Mouse (Mus musculus) megakaryocyte, adult 5-6 weeks (primary cell): ENCODE results near the gene Qprt. TPM values are rescaled to one million over a fixed set of nuclear protein-coding genes. Genes with fewer than 3 reads are reported as not detected.

Experiments
- ATAC-seq: 2 replicates; pipeline ENCODE4 v1.8.0; 2016; ENCODE audit warnings: mild to moderate bottlenecking, inconsistent platforms; ENCODE audit not compliant: poor library complexity, severe bottlenecking
- total RNA-seq, 2 experiments: library from RNA; stranded (forward) in 1 of 2; stranded (reverse) in 1 of 2; fragments of 153-499, 151-499 nt in 1 of 2; fragments of 221-1000, 200-1000 nt in 1 of 2; gene quantifications; 2 replicates each; pipeline versions ENCODE4 v1.2.3 to v1.2.4; 2015 to 2017

The Qprt gene
- total RNA-seq (2015) (2.0 and 3.3 TPM in 2 replicates), total RNA-seq (2017) (1.1 and 2.8 TPM in 2 replicates)

DNA sequence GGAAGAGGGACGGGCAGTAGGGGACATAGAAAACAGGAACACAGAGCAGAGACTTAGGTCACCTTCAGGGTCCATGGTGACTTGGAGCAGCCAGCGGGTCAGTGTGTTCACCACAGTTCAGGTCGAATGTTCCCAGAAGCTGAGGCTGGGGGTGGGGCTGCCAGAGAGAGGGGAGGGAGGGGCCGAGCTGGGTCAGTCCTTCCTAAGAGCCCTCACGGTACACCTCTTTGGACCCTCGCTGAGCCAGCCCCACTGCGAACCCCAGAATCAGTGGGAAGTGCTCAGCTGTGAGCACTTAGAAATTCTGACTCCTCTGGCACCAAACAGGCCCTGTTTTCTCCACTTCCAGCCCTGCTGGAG is at the start of gene Qprt:
Gene Qprt, minus strand, starts transcription at position 316 of the 360 bp plus-strand sequence.
- no peak for ATAC-seq

DNA sequence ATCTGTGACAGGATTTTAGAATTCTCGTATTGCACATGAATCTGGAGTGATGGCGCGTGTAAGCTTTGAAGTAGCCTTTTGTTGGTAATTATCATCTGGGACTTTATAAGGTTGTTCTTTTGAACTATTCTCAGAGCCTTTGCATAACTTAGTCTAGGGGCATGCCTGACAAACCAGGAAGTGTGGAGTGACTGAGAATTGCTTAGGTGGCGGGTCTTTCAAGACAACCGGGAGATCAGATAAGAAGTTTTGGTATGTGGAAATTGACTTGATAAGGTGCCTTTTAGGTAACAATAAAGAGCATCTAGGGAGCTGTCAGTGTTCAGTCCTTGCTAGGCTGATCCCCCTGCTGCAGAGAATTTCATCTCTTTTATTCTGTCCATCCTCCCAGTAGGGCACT is 44.5 kb upstream of the Qprt start:
- peak; percentile 47; the same call in 1 of the 2 replicates for ATAC-seq

DNA sequence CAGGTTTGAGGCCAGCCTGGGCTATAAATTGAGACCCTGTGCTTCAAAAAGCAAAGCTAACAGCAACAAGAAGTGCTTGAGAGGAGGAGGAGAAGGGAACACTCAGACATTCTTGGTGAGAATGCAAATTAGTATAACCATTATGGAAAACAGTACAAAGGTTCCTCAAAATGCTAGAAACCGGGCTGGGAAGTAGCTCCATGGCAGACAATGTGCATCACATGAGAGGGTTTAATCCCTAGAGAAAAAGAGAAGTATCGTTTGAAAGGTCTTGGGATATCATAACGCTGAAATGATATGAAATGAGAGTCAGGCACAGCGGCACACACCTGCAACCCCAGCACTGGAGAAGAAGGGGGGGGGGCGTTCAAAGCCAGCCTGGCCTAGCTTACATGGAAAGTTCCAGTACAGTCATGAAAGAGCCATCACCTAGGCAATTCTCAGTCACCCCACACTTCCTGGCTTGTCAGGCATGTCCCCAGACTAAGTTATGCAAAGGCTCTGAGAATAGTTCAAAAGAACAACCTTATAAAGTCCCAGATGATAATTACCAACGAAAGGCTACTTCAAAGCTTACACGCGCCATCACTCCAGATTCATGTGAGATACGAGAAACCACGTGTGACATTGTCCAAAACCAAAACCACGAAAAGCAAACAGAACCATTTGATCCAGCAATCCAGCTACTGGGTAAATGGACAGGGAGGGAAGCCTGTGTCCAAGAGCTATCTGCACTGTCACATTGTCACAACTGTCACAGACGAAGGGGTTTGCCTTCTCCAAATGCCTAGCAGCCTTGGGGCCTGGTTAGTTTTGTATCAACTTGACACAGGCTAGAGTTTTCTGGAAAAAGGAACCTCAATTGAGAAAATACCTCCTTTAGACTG is 43.8 kb upstream of the Qprt start:
- ATAC-seq, result peak; percentile 44

DNA sequence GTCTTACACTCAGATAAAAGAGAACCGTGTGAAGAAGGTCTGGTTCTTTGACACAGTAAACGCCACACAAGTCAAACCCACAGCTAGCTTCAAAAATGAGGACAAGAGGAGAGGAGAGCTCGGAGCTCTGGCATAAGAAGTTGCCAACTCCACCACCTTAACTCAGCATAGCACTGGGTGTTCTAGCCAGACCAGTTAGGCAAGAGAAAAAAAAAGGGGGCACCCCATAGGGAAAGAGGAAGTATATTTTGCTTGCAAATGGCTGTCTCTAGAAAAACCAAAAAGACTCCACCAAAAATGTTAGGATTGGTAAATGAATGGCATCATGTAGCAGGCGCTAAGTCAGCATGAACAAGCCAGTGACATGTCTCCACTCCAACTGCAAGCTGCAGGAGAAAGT is 42.0 kb upstream of the Qprt start:
- peak; percentile 27; the same call in 1 of the 2 replicates for ATAC-seq

DNA sequence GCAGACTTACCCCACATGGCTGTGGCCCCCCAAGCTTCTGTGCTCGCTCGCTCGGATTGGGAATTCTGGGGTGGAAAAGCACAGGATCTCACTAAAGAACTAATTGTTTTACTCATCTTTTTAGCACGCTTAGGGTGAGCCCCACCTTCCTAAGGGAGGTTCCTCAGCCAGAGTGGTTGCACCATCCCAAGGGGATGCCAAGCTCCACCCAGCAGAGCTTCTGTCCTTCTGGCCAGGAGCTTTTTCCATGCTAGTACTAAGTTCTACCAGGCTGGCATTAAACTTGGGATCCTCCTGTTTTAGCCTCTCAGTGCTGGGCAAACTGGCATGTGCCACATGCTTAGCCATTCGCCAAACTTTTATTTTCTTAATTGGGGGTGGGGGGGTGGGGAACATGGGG is 40.5 kb upstream of the Qprt start:
- ATAC-seq, result peak; percentile 36; the same call in 1 of the 2 replicates

DNA sequence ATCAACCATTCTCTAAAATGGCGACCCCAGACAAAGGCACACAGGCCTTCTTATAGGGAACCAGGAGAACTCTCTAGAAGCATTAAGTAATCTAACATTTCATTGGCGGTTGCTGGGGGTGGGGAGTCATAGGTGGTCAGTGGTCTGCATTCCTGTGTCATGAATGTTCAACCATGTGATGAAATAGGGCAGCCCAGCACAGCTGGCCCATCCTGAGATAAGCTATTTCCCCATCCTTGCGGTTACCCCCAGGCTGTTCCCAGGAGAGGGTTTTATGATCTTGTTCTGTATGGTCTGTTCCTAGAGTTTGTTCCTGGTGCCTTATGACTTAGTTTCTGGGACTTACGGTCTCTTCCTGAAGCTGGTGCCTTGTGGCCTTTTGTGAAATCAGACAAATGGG is 35.5 kb upstream of the Qprt start:
- peak; percentile 72 for ATAC-seq

DNA sequence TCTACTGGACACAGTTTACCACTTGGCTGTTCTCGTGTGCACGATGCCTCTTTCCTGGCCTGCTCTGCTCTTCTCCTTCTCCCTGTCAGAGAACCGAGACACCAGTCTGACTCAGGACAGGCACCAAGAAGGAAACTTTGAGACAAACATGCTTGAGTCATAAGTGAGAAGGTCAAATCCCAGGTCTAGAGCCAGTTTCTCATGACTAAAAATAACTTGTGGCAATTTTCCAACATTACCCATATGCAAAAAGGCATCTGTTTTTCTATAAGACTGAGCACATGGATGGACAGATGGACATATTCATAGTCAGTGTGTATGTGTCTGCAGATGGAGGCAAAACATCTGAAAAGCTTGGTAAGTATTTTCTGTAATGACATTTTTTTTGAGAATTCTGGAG is 31.5 kb upstream of the Qprt start:
- ATAC-seq, result no peak

DNA sequence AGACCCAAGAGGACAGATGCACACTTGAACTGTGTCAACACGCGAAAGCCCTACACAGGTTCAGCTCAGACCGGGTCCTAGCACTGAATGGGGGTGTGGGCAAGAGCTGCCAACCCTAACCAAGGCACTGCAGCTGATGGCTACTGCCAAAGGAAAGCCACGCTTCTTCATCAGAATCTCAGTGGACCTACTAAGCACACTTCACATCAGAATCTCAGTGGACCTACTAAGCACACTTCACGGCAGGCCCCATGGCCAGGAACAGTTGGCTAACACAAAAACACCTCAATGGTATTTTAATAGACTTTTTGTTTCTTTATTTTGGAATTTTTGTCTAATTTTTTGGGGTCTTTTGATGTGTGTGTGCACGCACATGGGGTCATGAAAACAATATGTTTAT is 30.4 kb upstream of the Qprt start:
- ATAC-seq, result no peak

DNA sequence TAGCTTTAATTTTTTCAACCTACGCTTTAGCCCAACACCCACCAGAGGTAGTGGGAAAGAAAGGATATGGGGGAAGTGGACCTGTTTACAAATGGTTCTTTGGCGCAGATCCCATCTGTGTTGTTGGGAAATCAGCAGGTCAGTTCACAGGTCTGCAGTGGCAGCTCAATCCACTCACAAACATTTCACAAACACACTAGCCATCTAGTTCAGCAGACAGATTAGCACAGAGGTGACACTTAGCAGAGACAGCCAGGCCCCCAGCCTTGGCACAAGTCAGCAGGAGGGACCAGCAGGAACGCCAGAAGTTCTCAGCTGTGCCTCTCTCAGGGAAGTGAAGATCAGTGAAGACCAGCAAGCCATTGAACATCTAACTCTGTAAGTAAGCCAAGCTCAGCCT is 25.9 kb upstream of the Qprt start:
- no peak for ATAC-seq

DNA sequence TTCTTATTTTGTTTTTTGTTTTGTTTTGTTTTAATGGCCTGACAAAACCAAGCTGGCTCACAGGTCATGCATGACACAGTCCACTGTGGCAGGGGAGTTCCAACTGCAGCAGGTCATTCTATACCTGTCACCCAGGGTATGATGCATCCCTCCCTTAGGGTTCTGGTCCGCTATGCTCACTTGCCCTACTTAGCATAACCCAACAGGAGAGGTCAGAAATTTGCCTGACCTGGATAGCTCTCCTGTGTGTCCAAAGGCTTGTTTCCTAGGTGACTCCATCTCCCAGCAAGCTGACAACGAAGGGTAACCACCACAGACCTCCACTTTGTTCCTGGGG is 24.2 kb upstream of the Qprt start:
- no peak for ATAC-seq

DNA sequence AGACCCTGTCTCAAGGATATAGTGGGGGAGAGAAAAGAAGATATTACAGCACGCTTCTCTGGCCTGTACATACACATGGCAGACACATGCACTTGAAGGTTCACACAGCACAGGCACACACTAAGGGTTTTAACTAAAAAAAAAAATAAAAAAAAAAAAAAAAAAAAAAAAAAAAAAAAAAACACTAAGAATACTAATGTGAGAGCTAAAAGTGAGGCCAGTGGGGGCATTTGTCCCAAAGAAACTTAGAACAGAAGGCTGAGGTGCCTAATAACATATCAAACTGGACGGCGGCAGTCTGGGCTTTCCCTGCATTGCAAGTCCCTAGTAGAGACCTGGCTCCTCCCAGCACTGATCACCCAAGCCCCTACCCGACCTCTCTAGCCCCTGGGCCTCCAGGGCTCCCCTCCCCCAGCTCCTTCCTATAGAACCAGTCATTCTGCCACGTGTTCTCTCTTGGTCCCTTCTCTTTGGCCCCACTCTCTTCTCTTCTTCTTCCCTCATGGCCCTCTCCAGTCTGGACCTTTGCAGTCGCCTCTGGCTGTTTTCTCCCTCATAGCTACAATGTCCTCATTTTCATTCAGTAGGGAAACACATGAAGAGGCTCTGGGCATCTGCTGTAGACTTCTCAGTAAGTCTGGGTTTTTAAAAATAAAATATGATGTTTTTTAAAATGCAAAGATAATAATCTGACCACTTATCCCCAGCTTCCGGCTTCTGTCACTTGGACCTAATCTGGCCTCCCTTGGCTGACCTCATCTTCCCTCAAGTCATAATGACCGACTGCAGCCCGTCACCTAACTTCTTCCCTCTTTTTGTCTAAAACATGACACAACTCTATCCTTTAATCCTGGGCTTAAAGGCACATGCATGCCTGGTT is 23.6 kb upstream of the Qprt start:
- no peak; the same call in 1 of the 2 replicates for ATAC-seq

DNA sequence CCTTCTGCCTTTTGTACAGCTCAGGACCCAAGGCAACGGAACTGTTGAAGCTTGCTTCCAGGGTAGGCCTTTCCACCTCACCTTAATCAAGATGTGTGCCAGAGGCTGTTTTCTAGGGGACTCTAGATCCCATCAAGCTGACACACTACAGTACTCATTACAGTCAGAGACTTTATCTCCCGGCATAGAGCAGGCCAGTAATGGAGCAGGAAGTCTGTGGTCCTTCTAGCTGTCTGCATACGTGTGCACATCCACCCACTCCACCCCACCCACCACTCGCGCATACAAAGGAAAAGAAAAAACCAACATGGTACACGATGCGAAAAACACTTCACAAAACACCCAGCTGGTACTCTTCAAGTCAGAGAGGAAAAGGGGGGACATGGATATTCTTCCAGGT is 22.4 kb upstream of the Qprt start:
- ATAC-seq, result peak; percentile 28; the same call in 1 of the 2 replicates

DNA sequence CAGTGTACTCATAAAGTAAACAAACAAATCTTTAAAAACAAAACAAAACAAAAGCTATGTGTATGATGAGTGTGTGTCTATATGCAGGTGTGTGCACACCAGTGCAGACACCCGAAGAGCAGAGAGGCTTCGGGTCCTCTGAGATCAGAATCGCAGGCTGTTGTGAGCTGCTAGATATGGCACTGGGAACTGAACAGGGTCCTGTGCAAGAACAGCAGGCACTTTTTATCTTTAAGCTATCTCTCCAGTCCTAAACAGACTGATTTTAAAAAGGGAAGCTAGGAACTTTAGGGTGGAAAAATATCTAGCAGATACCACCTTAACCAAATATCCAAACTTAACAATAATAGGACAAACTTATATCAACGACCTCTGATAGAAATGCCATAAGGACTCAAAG is 20.6 kb upstream of the Qprt start:
- ATAC-seq, result no peak

DNA sequence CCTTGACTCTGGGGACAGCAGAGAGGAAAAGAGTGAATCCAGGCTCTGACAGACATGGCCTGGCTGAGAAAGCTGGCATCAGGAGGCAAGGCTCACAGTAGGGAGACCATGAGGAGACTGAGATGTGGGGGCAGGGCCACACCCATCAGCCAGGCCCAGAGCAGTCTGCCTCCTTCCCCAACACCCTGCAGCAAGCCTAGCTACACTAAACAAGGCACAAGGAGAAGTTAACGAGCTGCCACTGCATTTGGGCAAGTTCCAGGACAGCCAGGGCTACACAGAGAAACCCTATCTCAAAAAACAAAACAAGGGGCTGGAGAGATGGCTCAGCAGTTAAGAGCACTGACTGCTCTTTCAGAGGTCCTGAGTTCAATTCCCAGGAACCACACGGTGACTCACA is 20.2 kb upstream of the Qprt start:
- ATAC-seq, result no peak

DNA sequence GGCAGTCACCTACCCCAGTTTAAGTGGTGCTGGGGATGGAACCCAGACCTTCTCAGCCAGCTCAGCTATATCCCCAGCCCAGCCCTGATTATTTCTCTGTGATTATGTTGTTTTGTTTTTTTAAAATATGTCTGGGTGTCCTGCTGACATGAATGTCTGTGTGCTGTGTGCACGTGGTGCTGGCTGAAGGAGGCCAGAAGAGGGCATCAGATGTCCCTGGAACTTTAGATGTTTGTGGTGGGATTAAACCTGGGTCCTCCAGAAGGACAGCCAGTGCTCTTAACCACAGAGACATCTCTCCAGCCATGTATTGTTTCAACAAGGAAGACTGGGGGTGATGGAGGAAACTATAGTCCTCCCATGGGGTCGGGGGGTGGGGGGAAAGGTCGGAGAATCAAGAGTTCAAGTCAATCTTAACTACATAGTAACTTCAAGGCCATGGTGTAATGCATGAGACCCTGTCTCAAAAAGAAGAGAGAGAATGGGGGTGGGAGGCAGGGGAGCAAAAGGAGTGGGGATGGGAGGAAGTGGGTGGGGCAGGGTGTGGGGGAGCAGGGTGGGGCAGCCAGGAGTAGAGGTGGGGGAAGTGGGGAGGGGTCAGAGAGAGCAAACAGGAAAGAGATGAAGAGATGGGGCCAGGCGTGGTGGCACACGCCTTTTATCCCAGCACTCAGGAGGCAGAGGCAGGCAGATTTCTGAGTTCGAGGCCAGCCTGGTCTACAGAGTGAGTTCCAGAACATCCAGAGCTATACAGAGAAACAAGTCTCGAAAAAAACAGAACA is 18.8 kb upstream of the Qprt start:
- ATAC-seq, result no peak

DNA sequence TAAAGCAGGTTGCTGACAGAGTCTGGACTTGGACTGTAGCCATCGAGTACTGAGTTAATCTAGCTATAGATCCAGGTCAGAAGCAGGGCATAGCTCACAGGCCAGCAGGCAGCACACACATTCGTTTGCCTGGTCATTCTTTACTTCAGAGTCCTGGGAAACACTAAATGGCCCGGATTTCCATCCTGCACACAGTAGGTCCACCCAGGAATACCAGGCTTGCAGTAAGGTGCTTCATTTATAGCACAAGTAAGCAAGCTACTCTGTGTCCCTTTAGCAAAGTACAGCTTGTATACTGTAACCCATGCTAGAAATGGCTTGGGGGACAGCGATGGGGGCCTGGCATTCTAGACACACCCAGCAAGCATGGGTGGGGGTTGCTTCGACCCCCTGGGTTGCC is 17.5 kb upstream of the Qprt start:
- no peak for ATAC-seq

DNA sequence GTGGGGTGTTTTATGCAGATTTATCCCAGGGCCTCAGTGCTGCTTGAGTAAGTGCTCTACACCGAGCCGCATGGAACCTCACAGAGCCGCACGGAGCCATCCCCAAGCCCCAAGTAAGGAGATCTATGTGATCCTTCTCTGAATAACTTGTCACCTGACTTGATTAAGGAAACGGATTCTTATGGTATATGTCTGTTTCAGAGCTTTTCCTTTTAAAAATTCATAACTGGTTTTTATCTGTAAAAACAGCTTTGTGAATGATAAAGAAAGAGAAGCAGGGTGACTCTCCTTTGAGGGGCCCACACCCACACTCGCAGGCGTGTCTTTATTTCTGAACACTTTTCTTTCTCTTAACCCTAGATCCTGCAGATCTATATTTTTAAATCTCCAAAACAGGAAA is 17.1 kb upstream of the Qprt start:
- no peak for ATAC-seq

DNA sequence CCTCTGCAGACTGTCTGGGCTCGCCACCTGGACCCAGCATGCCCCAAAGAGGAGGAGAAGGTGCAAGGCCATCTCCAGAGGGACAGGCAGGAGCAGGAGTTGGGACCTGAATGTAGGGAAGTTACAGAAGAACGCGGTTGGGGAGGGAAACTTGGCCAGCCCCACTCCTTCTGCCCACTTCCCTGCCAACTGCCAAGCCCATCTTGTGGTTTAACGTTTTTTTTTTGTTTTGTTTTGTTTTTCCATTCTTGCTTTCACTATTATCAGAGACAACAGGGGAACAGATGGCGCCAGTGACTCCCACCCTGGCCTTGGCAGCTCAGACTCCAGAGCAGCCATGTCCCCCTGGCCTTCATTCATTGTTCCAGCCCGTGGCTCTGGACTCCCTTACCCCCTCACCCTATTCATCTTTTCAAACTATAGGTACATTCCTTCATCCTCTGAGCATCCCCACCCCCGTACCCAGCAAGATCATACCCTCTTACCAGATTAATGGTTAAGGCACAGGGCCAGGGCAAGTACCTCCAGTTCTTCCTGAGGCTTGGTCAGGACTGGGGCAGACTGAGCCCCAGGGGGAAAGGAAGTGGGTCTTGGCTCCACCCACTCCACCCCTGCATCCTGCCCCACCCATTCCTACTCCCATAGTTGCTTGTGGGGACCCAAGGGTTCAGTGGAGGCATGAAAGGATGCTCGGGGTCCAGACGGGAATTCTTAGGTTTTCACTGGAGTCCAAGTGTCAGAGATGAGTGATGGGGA is 15.4 kb upstream of the Qprt start, which contains the start of gene Spn:
Gene Spn, minus strand, starts transcription at position 562 of the 756 bp plus-strand sequence.
- peak; percentile 56 for ATAC-seq

DNA sequence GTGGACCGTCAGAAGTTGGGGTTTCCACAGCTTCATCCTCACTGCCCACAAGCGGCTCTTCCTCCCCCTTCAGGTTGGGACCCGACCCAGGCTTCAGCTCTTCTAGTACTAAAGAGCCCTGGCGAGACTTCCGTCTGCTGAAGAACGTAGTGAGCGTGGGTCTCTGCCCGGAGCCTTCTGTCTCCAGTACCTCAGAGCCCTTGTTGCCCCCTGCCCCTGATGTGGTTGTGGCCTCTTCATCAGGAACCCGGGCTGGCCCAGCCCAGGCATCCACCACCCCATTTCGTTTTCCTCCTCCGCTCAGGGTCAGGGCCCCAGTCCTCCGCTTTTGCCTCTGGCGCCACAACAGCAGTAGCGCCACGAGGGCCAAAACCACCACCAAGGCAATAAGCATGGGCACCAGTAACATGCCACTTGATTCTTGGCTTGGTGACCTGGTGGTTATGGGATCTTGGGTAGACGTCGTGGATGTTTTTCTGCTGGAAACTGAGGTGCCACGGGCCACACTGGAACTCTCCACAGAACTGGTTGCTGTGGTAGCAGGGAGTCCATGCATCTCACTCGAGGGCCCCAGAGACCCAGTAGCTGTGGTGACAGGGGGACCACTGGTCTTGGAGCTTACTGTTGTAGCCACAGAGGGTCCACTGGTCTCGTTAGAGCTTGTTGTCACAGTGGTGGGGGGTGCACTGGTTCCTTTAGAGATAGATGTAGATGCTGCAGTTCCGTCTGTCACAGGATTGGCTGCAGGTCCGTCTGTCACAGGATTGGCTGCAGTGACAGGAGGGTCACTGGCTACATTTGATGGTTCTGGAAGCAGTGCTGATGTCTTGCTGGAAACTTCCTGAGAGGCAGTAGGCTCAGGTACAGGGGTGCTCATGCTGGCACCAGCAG is 14.4 kb upstream of the Qprt start:
- ATAC-seq, result peak; percentile 19
